Mouse (Mus musculus) lung, embryonic 14.5 days (tissue): ENCODE measurements around the gene Zfp410. TPM values are rescaled to one million over a fixed set of nuclear protein-coding genes. Genes with fewer than 3 reads are reported as not detected.

Experiments used
- ATAC-seq: fragments of 200-750 bp; cut with Nextera tagmentation; 2 replicates; pipeline ENCODE4 v1.8.0; 2017; ENCODE audit warnings: mild to moderate bottlenecking, moderate TSS enrichment, moderate library complexity; ENCODE audit not compliant: insufficient read depth
- DNase-seq: peaks from one replicate; pipeline ENCODE4 v3.0.0-alpha.2; 2015
- H3K27ac ChIP-seq: fragments of 300-500 bp; sonication (generic); 2 replicates; pipeline ENCODE4 v1.5.1; 2014; ENCODE audit warnings: low read depth, mild to moderate bottlenecking, moderate library complexity
- H3K27me3 ChIP-seq: fragments of 300-500 bp; sonication (generic); 2 replicates; pipeline ENCODE4 v1.6.1; 2014; ENCODE audit warnings: low read length, control low read depth; ENCODE audit not compliant: insufficient read depth
- H3K36me3 ChIP-seq: fragments of 300-500 bp; sonication (generic); 2 replicates; pipeline ENCODE4 v1.6.1; 2014; ENCODE audit warnings: control low read depth; ENCODE audit not compliant: insufficient read depth
- H3K4me1 ChIP-seq: fragments of 300-500 bp; sonication (generic); 2 replicates; pipeline ENCODE4 v1.6.1; 2014; ENCODE audit warnings: antibody characterized with exemption, control low read depth; ENCODE audit not compliant: insufficient read depth
- H3K4me2 ChIP-seq: fragments of 300-500 bp; sonication (generic); 2 replicates; pipeline ENCODE4 v1.6.1; 2014; ENCODE audit warnings: mild to moderate bottlenecking
- H3K4me3 ChIP-seq: fragments of 300-500 bp; sonication (generic); 2 replicates; pipeline ENCODE4 v1.5.1; 2014; ENCODE audit warnings: low read depth, low read length
- H3K9ac ChIP-seq: fragments of 300-500 bp; sonication (generic); 2 replicates; pipeline ENCODE4 v1.6.1; 2014
- H3K9me3 ChIP-seq: fragments of 300-500 bp; sonication (generic); 2 replicates; pipeline ENCODE4 v1.6.1; 2016; ENCODE audit warnings: low read depth, low read length, control low read depth
- CTCF ChIP-seq: IDR thresholded peaks from 2 replicates; pipeline ENCODE4 v1.5.1; 2016; ENCODE audit warnings: antibody characterized with exemption, low read depth
- WGBS: fragments of 180-500 bp; shearing (Covaris S2); extraction: QIAGEN DNeasy Blood & Tissue Kit; methylation state at CpG from one replicate; pipeline ENCODE4 v1.1.7; 2014; 5-methylcytosine and 5-hydroxymethylcytosine counted together
- polyA plus RNA-seq: library from polyadenylated mRNA; unstranded; fragments of >200 nt; fragmentation: Nextera tagmentation; extraction: Ambion mirVana; gene quantifications from 2 replicates; pipeline ENCODE4 v1.2.1, GENCODE M21; 2014

Zfp410 gene
- polyA plus RNA-seq, 1 experiment from 2014 or later: 82.7 TPM

- H3K27ac ChIP-seq: 0 out of 2 replicates have a peak within 1 kb of the TSS, but pooled peaks have one; percentile 47
- no peak for TF ChIP-seq CTCF
- H3K36me3 ChIP-seq: peaks cover 1% of the 10 kb centered on the region; the same call in 1 of the 2 replicates
- H3K4me3 ChIP-seq: peak within 1 kb of the TSS; percentile 96
- H3K4me2 ChIP-seq: peak within 1 kb of the TSS; percentile 80
- H3K9ac ChIP-seq: peak within 1 kb of the TSS; percentile 86
- peaks cover 11% of the 10 kb centered on the region for H3K4me1 ChIP-seq
- under 1% methylated on average over 51 of the region's 51 CpGs for WGBS
- DNase-seq (peak; percentile 99), ATAC-seq (peak; percentile 99)
- H3K9me3 ChIP-seq: no peaks in the 10 kb centered on the region
- no peaks in the 10 kb centered on the region for H3K27me3 ChIP-seq
These were observed 45.2 kb downstream of the Zfp410 start, which contains the start of the genes Coq6 and Fam161b for GRCm38 (mm10) chr12:84361555-84362489. Coq6 (plus strand) TSS chr12:84361657. Fam161b (minus strand) TSS chr12:84361833.

- DNase-seq (no peak), ATAC-seq (no peak)
- Histone ChIP-seq H3K9ac (0 out of 2 replicates have a peak overlapping the region, but pooled peaks have one; percentile 86), H3K4me1 (peaks cover 11% of the 10 kb centered on the region), H3K36me3 (peaks cover 11% of the 10 kb centered on the region), H3K4me2 (peak overlapping the region; percentile 80), H3K9me3 (no peaks in the 10 kb centered on the region), H3K27ac (no peak overlapping the region), H3K27me3 (no peaks in the 10 kb centered on the region), H3K4me3 (peak overlapping the region; percentile 96)
- TF ChIP-seq CTCF: no peak
- 21% methylated on average over 2 of the region's 2 CpGs for WGBS
These were observed 46.2 kb downstream of the Zfp410 start for GRCm38 (mm10) chr12:84362872-84363271.

DNA sequence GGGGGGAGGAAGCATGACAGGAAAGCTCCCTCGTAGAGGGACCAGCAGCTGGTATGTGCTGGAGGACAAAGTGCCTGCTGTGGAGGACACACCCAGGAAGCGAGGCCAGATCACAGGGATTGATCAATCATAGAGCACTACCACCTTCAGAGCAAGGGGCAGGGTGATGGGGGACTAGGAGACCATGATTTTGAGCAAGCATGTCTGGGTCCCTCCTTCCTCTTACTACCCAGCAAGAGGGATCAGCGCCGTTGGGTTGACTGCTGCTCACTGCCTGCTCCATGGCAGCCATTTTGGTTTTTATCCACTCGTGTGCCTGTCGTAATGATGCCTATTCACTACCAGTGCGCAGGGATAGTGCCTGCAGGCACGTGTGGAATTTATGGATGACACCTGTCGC is 47.6 kb downstream of the Zfp410 start:
- 76% methylated on average over 9 of the region's 9 CpGs for WGBS
- Histone ChIP-seq H3K9me3 (no peaks in the 10 kb centered on the region), H3K4me2 (no peak overlapping the region), H3K9ac (no peak overlapping the region), H3K36me3 (peaks cover 24% of the 10 kb centered on the region), H3K4me1 (peaks cover 11% of the 10 kb centered on the region), H3K27me3 (no peaks in the 10 kb centered on the region), H3K27ac (no peak overlapping the region), H3K4me3 (no peak overlapping the region)
- no peak for DNase-seq
- no peak for TF ChIP-seq CTCF
- ATAC-seq: no peak

DNA sequence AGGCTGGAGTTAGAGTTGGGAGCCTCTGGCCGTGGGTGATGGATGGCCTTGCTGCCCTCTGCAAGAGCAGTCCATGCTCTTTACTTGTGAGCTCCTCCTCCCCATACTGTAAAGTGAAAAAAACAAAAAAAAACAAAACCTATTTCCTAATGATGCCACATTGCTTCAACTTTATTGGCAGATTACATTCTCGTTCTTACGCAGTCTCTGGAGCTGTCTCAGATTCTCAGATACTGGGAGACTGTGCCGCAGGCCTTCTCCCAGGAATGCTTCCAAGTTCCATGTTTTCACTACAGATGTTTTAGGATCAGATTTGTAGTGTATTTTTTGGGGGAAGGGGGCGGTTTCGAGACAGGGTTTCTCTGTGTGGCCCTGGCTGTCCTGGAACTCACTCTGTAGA is 48.5 kb downstream of the Zfp410 start:
- Histone ChIP-seq H3K36me3 (peaks cover 32% of the 10 kb centered on the region), H3K27ac (no peak overlapping the region), H3K9ac (no peak overlapping the region), H3K9me3 (no peaks in the 10 kb centered on the region), H3K27me3 (no peaks in the 10 kb centered on the region), H3K4me3 (no peak overlapping the region), H3K4me2 (no peak overlapping the region), H3K4me1 (peaks cover 11% of the 10 kb centered on the region)
- no peak for TF ChIP-seq CTCF
- ATAC-seq (no peak), DNase-seq (no peak)
- WGBS: 93% methylated on average over 6 of the region's 6 CpGs

DNA sequence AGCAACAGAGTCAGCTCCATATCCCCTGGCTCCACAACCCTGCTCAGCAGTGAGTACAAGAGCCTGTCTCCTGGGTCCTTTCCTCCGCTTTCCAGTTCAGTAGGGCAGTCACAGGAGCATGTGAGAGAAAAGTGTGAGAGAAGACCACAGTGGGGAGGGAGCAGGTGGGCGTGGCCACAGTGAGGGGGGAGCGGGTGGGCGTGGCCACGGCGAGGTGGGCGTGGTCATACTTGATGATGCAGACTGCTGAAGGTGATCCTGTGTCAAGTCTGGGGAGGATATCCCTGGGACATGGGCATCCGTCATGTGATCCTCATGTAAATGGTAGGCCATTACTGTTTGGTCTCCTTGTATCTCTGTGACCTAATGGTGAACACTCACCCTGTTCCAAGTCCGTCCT is 50.3 kb downstream of the Zfp410 start:
- peaks cover 50% of the 10 kb centered on the region for H3K36me3 ChIP-seq
- no peak overlapping the region for H3K4me3 ChIP-seq
- WGBS: 60% methylated on average over 9 of the region's 9 CpGs
- peaks cover 7% of the 10 kb centered on the region for H3K4me1 ChIP-seq
- no peak overlapping the region for H3K9ac ChIP-seq
- no peaks in the 10 kb centered on the region for H3K9me3 ChIP-seq
- DNase-seq (no peak), ATAC-seq (no peak)
- H3K27ac ChIP-seq: no peak overlapping the region
- H3K4me2 ChIP-seq: no peak overlapping the region
- H3K27me3 ChIP-seq: no peaks in the 10 kb centered on the region
- TF ChIP-seq CTCF: no peak

DNA sequence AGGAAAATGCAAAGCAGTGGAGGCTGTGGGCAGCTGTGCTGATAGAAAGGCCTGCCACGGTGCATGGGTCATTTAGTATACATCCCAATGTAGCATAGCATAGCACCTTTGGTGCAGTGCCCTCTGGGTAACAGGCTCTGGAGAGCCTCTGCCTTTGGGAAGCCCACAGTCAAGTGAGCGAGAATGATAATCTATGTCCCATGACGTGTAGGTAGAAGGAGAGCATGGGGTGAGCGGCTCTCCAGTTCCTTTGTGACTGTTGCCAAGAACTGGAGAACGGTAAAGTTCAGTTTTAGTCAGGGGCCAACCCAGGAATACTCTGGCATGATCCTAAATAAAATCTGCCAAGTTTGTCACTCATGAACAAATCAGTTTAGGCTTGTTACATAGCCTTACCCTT is 55.0 kb downstream of the Zfp410 start:
- Histone ChIP-seq H3K27ac (no peak overlapping the region), H3K36me3 (peaks cover 80% of the 10 kb centered on the region), H3K4me3 (no peak overlapping the region), H3K27me3 (no peaks in the 10 kb centered on the region), H3K9ac (no peak overlapping the region), H3K9me3 (no peaks in the 10 kb centered on the region), H3K4me1 (no peaks in the 10 kb centered on the region), H3K4me2 (no peak overlapping the region)
- DNase-seq (no peak), ATAC-seq (no peak)
- TF ChIP-seq CTCF: no peak
- 91% methylated on average over 5 of the region's 5 CpGs for WGBS

DNA sequence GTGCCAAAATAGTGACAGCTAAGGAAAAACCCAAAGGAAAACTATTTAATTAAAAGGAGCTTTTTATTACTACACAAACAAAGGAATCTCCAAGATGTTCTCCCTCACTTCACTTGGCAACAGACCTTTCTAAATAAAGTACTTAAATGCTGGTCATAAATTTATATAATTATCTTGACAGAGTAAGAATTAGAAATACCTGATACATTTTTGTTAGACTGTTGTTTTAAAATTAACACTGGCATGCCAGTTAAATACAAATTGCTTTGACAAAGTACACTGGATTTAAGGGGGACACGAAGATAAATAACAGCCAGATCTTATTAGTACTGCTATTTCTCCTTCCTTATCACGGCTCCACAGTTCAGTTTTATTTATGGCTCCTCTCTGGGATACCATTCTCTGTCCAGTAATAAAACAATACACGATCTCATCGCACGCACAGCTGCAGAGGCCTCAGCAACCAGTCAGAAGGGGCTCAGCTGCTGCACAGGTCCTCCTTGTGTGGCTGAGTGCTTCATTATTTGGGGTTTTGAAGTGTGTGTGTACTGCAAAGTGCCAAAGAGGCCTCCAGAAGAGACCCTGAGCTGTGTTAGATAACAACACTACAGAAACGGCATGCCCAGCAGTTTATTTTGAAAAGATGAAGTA is 57.3 kb downstream of the Zfp410 start:
- ATAC-seq (no peak), DNase-seq (no peak)
- Histone ChIP-seq H3K36me3 (peaks cover 61% of the 10 kb centered on the region), H3K4me2 (no peak overlapping the region), H3K9me3 (no peaks in the 10 kb centered on the region), H3K27ac (no peak overlapping the region), H3K27me3 (no peaks in the 10 kb centered on the region), H3K4me3 (no peak overlapping the region), H3K9ac (no peak overlapping the region), H3K4me1 (no peaks in the 10 kb centered on the region)
- WGBS: 71% methylated on average over 6 of the region's 6 CpGs
- TF ChIP-seq CTCF: no peak
